Mouse (Mus musculus) liver, postnatal 0 days (tissue): ENCODE data around the gene Edem1. TPM values are rescaled to one million over a fixed set of nuclear protein-coding genes. Genes with fewer than 3 reads are reported as not detected.

ENCODE experiments used
- ATAC-seq: fragments of 200-750 bp; cut with Nextera tagmentation; 2 replicates; pipeline ENCODE4 v1.8.0; 2017; ENCODE audit warnings: mild to moderate bottlenecking, moderate library complexity
- DNase-seq: peaks from one replicate; pipeline ENCODE4 v3.0.0-alpha.2; 2016
- H3K27ac ChIP-seq: fragments of 300-500 bp; sonication (generic); 2 replicates; pipeline ENCODE4 v1.5.1; 2014; ENCODE audit warnings: antibody characterized with exemption, moderate library complexity, mild to moderate bottlenecking, low read depth
- H3K27me3 ChIP-seq: fragments of 300-500 bp; sonication (generic); 2 replicates; pipeline ENCODE4 v1.6.1; 2014; ENCODE audit warnings: low read length, control low read depth, mixed read lengths; ENCODE audit not compliant: insufficient read depth
- H3K36me3 ChIP-seq: fragments of 300-500 bp; sonication (generic); replicated peaks from 2 replicates; pipeline ENCODE4 v1.6.1; 2014; ENCODE audit warnings: mild to moderate bottlenecking, control low read depth, low read length, moderate library complexity, mixed read lengths; ENCODE audit not compliant: insufficient read depth
- H3K4me1 ChIP-seq: fragments of 300-500 bp; sonication (generic); 2 replicates; pipeline ENCODE4 v1.6.1; 2014; ENCODE audit warnings: antibody characterized with exemption, mild to moderate bottlenecking, control low read depth; ENCODE audit not compliant: insufficient read depth
- H3K4me2 ChIP-seq: fragments of 300-500 bp; sonication (generic); 2 replicates; pipeline ENCODE4 v1.6.1; 2014; ENCODE audit warnings: low read depth, mild to moderate bottlenecking, low read length, moderate library complexity, mixed read lengths
- H3K4me3 ChIP-seq: fragments of 300-500 bp; sonication (generic); 2 replicates; pipeline ENCODE4 v1.5.1; 2014; ENCODE audit warnings: low read depth, low read length
- H3K9ac ChIP-seq: fragments of 300-500 bp; sonication (generic); replicated peaks from 2 replicates; pipeline ENCODE4 v1.6.1; 2014; ENCODE audit warnings: mild to moderate bottlenecking, moderate library complexity
- H3K9me3 ChIP-seq: fragments of 300-500 bp; sonication (generic); 2 replicates; pipeline ENCODE4 v1.6.1; 2016; ENCODE audit warnings: mild to moderate bottlenecking, control low read depth, low read length, mixed read lengths
- CTCF ChIP-seq: sonication (generic); IDR thresholded peaks from 2 replicates; pipeline ENCODE4 v1.5.1; 2016; ENCODE audit warnings: antibody characterized with exemption, low read depth
- EP300 ChIP-seq: IDR thresholded peaks from 2 replicates; pipeline ENCODE4 v1.6.1; 2016; ENCODE audit warnings: antibody characterized with exemption, low read depth, mild to moderate bottlenecking
- WGBS: fragments of 180-500 bp; shearing (Covaris S2); extraction: QIAGEN DNeasy Blood & Tissue Kit; methylation state at CpG from one replicate; pipeline ENCODE4 v1.1.7; 2014; ENCODE audit not compliant: insufficient replicate concordance; 5-methylcytosine and 5-hydroxymethylcytosine counted together
- polyA plus RNA-seq: library from polyadenylated mRNA; unstranded; fragments of >200 nt; fragmentation: Nextera tagmentation; extraction: Ambion mirVana; gene quantifications from 2 replicates; pipeline ENCODE4 v1.2.1, GENCODE M21; 2015

Gene Edem1
- polyA plus RNA-seq, 1 experiment from 2014 or later, result 23.1 TPM

DNA sequence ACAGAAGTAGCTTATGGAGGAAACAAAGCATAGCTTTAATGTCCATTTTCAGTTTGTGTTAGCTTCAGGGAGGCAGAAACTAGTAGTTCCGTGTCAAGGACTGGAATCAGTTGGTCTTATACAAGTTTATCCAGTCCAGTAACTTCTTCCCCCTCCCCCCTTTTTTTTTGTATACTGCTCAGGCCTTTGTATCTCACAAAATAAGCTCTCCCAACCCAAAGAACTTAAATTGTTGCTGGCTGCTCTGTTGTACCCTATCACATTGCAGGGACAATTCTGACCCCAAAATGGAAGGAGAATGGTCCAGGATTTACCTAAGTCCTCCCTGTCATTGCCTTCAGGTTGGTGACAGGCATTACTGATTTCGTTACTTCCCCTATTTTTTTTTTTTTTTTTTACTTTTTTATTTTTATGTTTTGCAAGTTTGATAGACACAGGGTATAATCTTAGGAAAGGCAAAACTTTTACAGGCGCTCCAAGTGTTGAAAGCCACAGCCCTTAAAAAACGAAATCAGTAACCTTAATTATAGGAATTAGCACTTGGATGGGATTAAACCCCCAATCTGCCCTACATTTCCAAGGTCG, 1.0 kb upstream of the Edem1 start:
- peaks cover 42% of the 10 kb centered on the region for H3K4me1 ChIP-seq
- peak overlapping the region; percentile 93 for H3K4me3 ChIP-seq
- H3K36me3 ChIP-seq, result peaks cover 10% of the 10 kb centered on the region
- no peak overlapping the region for H3K9ac ChIP-seq
- TF ChIP-seq CTCF (no peak), EP300 (no peak)
- H3K9me3 ChIP-seq, result no peaks in the 10 kb centered on the region
- DNase-seq (no peak), ATAC-seq (no peak)
- H3K4me2 ChIP-seq, result peak overlapping the region; percentile 90
- 24% methylated on average over 5 of the region's 5 CpGs for WGBS
- H3K27ac ChIP-seq, result peak overlapping the region; percentile 37; the same call in 1 of the 2 replicates
- no peaks in the 10 kb centered on the region for H3K27me3 ChIP-seq

DNA sequence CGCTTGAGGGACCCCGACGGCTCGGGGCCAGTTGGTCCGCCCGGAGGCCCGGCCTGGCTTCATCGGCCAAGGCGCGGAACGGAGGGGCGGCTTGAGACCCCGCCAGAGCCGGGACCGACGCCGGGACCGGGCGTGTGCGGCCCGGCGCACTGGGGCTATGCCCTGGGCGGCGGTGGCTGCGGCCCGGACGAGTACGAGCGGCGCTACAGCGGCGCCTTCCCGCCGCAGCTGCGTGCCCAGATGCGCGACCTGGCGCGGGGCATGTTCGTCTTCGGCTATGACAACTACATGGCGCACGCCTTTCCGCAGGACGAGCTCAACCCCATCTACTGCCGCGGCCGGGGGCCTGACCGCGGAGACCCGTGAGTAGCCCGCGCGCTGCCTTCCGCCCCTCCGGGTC, 431 bp downstream of the Edem1 start:
- peak overlapping the region; percentile 90 for H3K4me2 ChIP-seq
- peaks cover 3% of the 10 kb centered on the region; the same call in 1 of the 2 replicates for H3K36me3 ChIP-seq
- WGBS, result 1% methylated on average over 48 of the region's 56 CpGs
- H3K9me3 ChIP-seq, result no peaks in the 10 kb centered on the region
- H3K27me3 ChIP-seq, result no peaks in the 10 kb centered on the region
- H3K9ac ChIP-seq, result peak overlapping the region; percentile 95
- no peak for TF ChIP-seq CTCF
- no peak for TF ChIP-seq EP300
- ATAC-seq (peak; percentile 31), DNase-seq (peak; percentile 59)
- peak overlapping the region; percentile 93 for H3K4me3 ChIP-seq
- peak overlapping the region; percentile 89 for H3K27ac ChIP-seq
- H3K4me1 ChIP-seq, result peaks cover 52% of the 10 kb centered on the region

GRCm38 (mm10) chr6:108829386-108830370, 1.2 kb downstream of the Edem1 start:
- Histone ChIP-seq H3K27ac (peak overlapping the region; percentile 89), H3K4me2 (peak overlapping the region; percentile 90), H3K4me3 (peak overlapping the region; percentile 93), H3K9ac (peak overlapping the region; percentile 95), H3K27me3 (no peaks in the 10 kb centered on the region), H3K4me1 (peaks cover 58% of the 10 kb centered on the region), H3K36me3 (peaks cover 3% of the 10 kb centered on the region; the same call in 1 of the 2 replicates), H3K9me3 (no peaks in the 10 kb centered on the region)
- 11% methylated on average over 22 of the region's 22 CpGs for WGBS
- DNase-seq, result peak; percentile 42
- no peak for ATAC-seq
- TF ChIP-seq CTCF, result no peak
- no peak for TF ChIP-seq EP300

DNA sequence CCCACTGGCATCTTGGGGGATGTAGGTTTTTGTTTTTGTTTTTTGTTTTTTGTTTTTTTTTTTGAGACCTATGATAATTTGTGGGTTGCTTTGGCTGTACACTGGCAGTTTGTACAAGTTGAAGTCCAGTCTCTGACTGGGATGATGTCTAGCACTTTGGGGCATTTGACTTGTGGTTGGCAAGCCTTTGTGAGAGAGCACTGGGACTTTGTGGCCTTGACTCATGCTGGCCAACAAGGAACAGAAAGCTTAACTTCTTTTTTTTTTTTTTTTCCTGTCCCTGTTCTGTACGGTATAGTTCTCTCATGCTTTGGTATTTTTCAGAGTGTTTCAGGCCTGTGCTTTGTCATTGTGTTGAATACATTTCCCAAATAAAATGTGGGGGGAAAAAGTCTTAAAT, 3.7 kb downstream of the Edem1 start:
- DNase-seq (no peak), ATAC-seq (no peak)
- Histone ChIP-seq H3K9ac (no peak overlapping the region), H3K4me1 (peaks cover 77% of the 10 kb centered on the region), H3K27me3 (no peaks in the 10 kb centered on the region), H3K4me3 (no peak overlapping the region), H3K9me3 (no peaks in the 10 kb centered on the region), H3K36me3 (peaks cover 3% of the 10 kb centered on the region; the same call in 1 of the 2 replicates), H3K4me2 (peak overlapping the region; percentile 40; the same call in 1 of the 2 replicates), H3K27ac (no peak overlapping the region)
- TF ChIP-seq EP300, result no peak
- TF ChIP-seq CTCF, result no peak
- 33% methylated on average over 1 of the region's 1 CpGs for WGBS

GRCm38 (mm10) chr6:108832989-108833388, 4.5 kb downstream of the Edem1 start:
- Histone ChIP-seq H3K9me3 (no peaks in the 10 kb centered on the region), H3K27ac (0 out of 2 replicates have a peak overlapping the region, but pooled peaks have one; percentile 46), H3K9ac (no peak overlapping the region), H3K27me3 (no peaks in the 10 kb centered on the region), H3K4me3 (no peak overlapping the region), H3K36me3 (peaks cover 9% of the 10 kb centered on the region), H3K4me1 (peaks cover 74% of the 10 kb centered on the region), H3K4me2 (no peak overlapping the region)
- DNase-seq (no peak), ATAC-seq (no peak)
- WGBS, result 27% methylated on average over 6 of the region's 6 CpGs
- TF ChIP-seq EP300 (no peak), CTCF (no peak)
